Mouse (Mus musculus): ENCODE results near the gene Foxred1.

DNA sequence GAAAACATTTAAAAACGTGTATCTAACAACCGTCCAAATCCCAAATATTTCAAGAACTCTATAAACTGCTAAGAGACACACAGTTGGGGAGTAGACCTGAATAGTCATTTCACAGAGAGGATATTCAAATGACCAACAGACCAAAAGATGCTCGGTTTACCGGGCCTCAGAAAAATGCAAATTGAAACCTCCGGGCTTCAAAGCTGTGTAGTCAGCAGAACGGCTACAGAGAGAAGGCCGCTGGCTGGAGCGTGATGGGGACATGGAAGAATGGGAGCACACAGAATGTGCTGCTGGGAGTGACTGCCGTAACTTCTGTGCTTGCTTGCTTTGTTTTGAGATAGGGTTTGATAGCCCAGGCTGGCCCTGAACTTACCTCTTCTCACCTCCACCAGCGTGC is 12.5 kb downstream of the Foxred1 start:
- no peak for TF ChIP-seq CTCF (IDR thresholded peaks at IDR 0.05; ENCODE audit: low read depth)
- TF ChIP-seq EP300 (IDR thresholded peaks at IDR 0.05; ENCODE audit: low read depth), result no peak

All from liver, embryonic 14.5 days (tissue).